ENCODE assay signal across 9 mouse cellular contexts in genomic region chr6:134207391-134208179, GRCm38 (mm10).
DNase-seq lines count a peak whose midpoint lies in the region; ATAC-seq and TF ChIP-seq lines count a peak whose summit lies in the region.
"Had no signal": no experiment of that assay in that cellular context is flagged by ENCODE, and none has a peak within 500 bp of the region (broad histone marks: within the 10 kb centered on the region; RNA-seq: fewer than 3 reads in every experiment).

No protein-coding gene starts in this region.

- no peak for TF ChIP-seq CTCF in hindbrain, postnatal 0 days (IDR thresholded peaks at IDR 0.05; ENCODE audit: low read depth)

- 86% methylated on average over 19 of the region's 19 CpGs for WGBS in limb, embryonic 12.5 days
- WGBS in limb, embryonic 10.5 days: 88% methylated on average over 19 of the region's 19 CpGs
- WGBS in forebrain, embryonic 15.5 days: 32% methylated on average over 19 of the region's 19 CpGs
- 40% methylated on average over 19 of the region's 19 CpGs for WGBS in hindbrain, postnatal 0 days

- H3K4me3 ChIP-seq in limb, embryonic 12.5 days (replicated peaks): no peak overlapping the region
- H3K4me3 ChIP-seq in limb, embryonic 10.5 days: no peak overlapping the region
- peak overlapping the region; percentile 17 for H3K4me3 ChIP-seq in forebrain, embryonic 15.5 days
- no peak overlapping the region for H3K4me3 ChIP-seq in hindbrain, postnatal 0 days (ENCODE audit: low read length)
- H3K4me3 ChIP-seq: myocyte had no signal

- H3K27ac ChIP-seq in limb, embryonic 12.5 days: no peak overlapping the region
- no peak overlapping the region for H3K27ac ChIP-seq in limb, embryonic 10.5 days
- H3K27ac ChIP-seq in forebrain, embryonic 15.5 days (replicated peaks): peak overlapping the region; percentile 91
- H3K27ac ChIP-seq in hindbrain, postnatal 0 days: peak overlapping the region; percentile 63; the same call in 1 of the 2 replicates

- DNase-seq in limb, embryonic 10.5 days (ENCODE audit: low spot score): no peak
- DNase-seq in adipocyte (ENCODE audit: low spot score): peak; percentile 49
- DNase-seq in hindbrain, postnatal 0 days (ENCODE audit: low spot score): peak; percentile 92
- DNase-seq in lung, postnatal 10 days: peak; percentile 87
- DNase-seq in splenic B cell, adult 2 months (ENCODE audit: low read depth, low spot score): peak; percentile 55
- no peak for DNase-seq in yolk sac, embryonic 10.5 days (ENCODE audit: low spot score)

- ATAC-seq in limb, embryonic 12.5 days (ENCODE audit: insufficient number of reproducible peaks, insufficient read depth, low FRiP score, low TSS enrichment, low read depth): peak; percentile 65; the same call in 1 of the 2 replicates
- ATAC-seq in forebrain, embryonic 15.5 days (replicated peaks): peak; percentile 95
- peak; percentile 94 for ATAC-seq in hindbrain, postnatal 0 days

- H3K4me1 ChIP-seq in limb, embryonic 12.5 days (replicated peaks): peaks cover 7% of the 10 kb centered on the region
- peaks cover 6% of the 10 kb centered on the region; the same call in 1 of the 2 replicates for H3K4me1 ChIP-seq in limb, embryonic 10.5 days
- peaks cover 35% of the 10 kb centered on the region for H3K4me1 ChIP-seq in forebrain, embryonic 15.5 days
- H3K4me1 ChIP-seq in hindbrain, postnatal 0 days (ENCODE audit: insufficient read depth, low read length): peaks cover 23% of the 10 kb centered on the region

- H3K9me3 ChIP-seq in limb, embryonic 12.5 days: no peaks in the 10 kb centered on the region
- H3K9me3 ChIP-seq in limb, embryonic 10.5 days (replicated peaks): no peaks in the 10 kb centered on the region
- no peaks in the 10 kb centered on the region for H3K9me3 ChIP-seq in forebrain, embryonic 15.5 days
- no peaks in the 10 kb centered on the region for H3K9me3 ChIP-seq in hindbrain, postnatal 0 days (ENCODE audit: low read length)

- H3K27me3 ChIP-seq in limb, embryonic 12.5 days: no peaks in the 10 kb centered on the region
- H3K27me3 ChIP-seq in limb, embryonic 10.5 days (ENCODE audit: low read depth, poor library complexity, severe bottlenecking): no peaks in the 10 kb centered on the region
- no peaks in the 10 kb centered on the region for H3K27me3 ChIP-seq in forebrain, embryonic 15.5 days
- H3K27me3 ChIP-seq in hindbrain, postnatal 0 days (ENCODE audit: insufficient read depth, low read length): no peaks in the 10 kb centered on the region
- no peaks in the 10 kb centered on the region for H3K27me3 ChIP-seq in splenic B cell, adult 2 months (ENCODE audit: control insufficient read depth, insufficient read depth, low read length, poor library complexity, severe bottlenecking)

- H3K9ac ChIP-seq in limb, embryonic 12.5 days (replicated peaks): no peak overlapping the region
- H3K9ac ChIP-seq in forebrain, embryonic 15.5 days (replicated peaks): peak overlapping the region; percentile 22; the same call in 1 of the 2 replicates
- 0 out of 2 replicates have a peak overlapping the region, but pooled peaks have one; percentile 22 for H3K9ac ChIP-seq in hindbrain, postnatal 0 days (replicated peaks; ENCODE audit: low read length)

- peaks cover 5% of the 10 kb centered on the region; the same call in 1 of the 2 replicates for H3K36me3 ChIP-seq in limb, embryonic 12.5 days
- no peaks in the 10 kb centered on the region; the same call in 1 of the 2 replicates for H3K36me3 ChIP-seq in limb, embryonic 10.5 days
- no peaks in the 10 kb centered on the region for H3K36me3 ChIP-seq in forebrain, embryonic 15.5 days
- no peaks in the 10 kb centered on the region for H3K36me3 ChIP-seq in hindbrain, postnatal 0 days (ENCODE audit: insufficient read depth, low read length)
- no peaks in the 10 kb centered on the region; the same call in 1 of the 2 replicates for H3K36me3 ChIP-seq in splenic B cell, adult 2 months (ENCODE audit: control insufficient read depth, insufficient read depth, low read length, poor library complexity, severe bottlenecking)

- no peak overlapping the region for H3K4me2 ChIP-seq in limb, embryonic 12.5 days
- peak overlapping the region; percentile 42 for H3K4me2 ChIP-seq in forebrain, embryonic 15.5 days (replicated peaks)
- peak overlapping the region; percentile 39 for H3K4me2 ChIP-seq in hindbrain, postnatal 0 days (ENCODE audit: low read depth, low read length)

Comparison
In these comparisons a context has a peak if more than half of its experiments do, and no peak if none do; other contexts are left out.
1. H3K27ac ChIP-seq: peak in forebrain, embryonic 15.5 days (single experiment) and hindbrain, postnatal 0 days (single experiment); none in limb, embryonic 12.5 days (single experiment) and limb, embryonic 10.5 days (single experiment).
2. DNase-seq: peak in adipocyte (single experiment), hindbrain, postnatal 0 days (single experiment), lung, postnatal 10 days (single experiment) and splenic B cell, adult 2 months (single experiment); none in limb, embryonic 10.5 days (single experiment) and yolk sac, embryonic 10.5 days (single experiment).
3. Peak in every context shown above with its lines, with median percentiles within 50 percentile points of each other: ATAC-seq.